Mouse (Mus musculus) small intestine, adult 2 months (tissue): ENCODE measurements at regions not wholly inside any gene's neighbourhood (a gene's known extent, or its start where the extent isn't known, plus 50 kb on each side); places are given as distances from the start of the nearest gene placed in this dataset.

Experiments
- H3K27ac ChIP-seq: fragments of 200-500 bp; 2 replicates; pipeline ENCODE4 v1.5.1; 2012; ENCODE audit warnings: low read depth, low read length, control low read depth, inconsistent platforms; ENCODE audit not compliant: insufficient read depth
- H3K27me3 ChIP-seq: fragments of 200-500 bp; 2 replicates; pipeline ENCODE4 v1.6.1; 2012; ENCODE audit warnings: mild to moderate bottlenecking, moderate library complexity, low read length, inconsistent platforms; ENCODE audit not compliant: control insufficient read depth, insufficient read depth
- H3K36me3 ChIP-seq: fragments of 200-500 bp; 2 replicates; pipeline ENCODE4 v1.6.1; 2012; ENCODE audit warnings: mild to moderate bottlenecking, low read length, control low read depth, inconsistent platforms; ENCODE audit not compliant: control insufficient read depth, insufficient read depth
- H3K4me1 ChIP-seq: fragments of 200-500 bp; 2 replicates; pipeline ENCODE4 v1.6.1; 2012; ENCODE audit warnings: low read length, inconsistent platforms, mixed read lengths; ENCODE audit not compliant: control insufficient read depth, insufficient read depth, insufficient read length
- H3K4me3 ChIP-seq: fragments of 200-500 bp; 2 replicates; pipeline ENCODE4 v1.5.1; 2012; ENCODE audit warnings: low read depth, mild to moderate bottlenecking, control low read depth, inconsistent platforms, low read length, moderate library complexity
- CTCF ChIP-seq: fragments of 200-500 bp; IDR thresholded peaks from 2 replicates; pipeline ENCODE4 v1.5.1; 2012; ENCODE audit warnings: low read depth, mild to moderate bottlenecking, control low read depth, inconsistent platforms, low read length, moderate library complexity, mixed read lengths; ENCODE audit not compliant: insufficient replicate concordance, insufficient read length; ENCODE audit errors: extremely low read depth
- POLR2A ChIP-seq: fragments of 200-500 bp; IDR thresholded peaks from 2 replicates; pipeline ENCODE4 v1.6.1; 2012; ENCODE audit warnings: low read depth, mild to moderate bottlenecking, control low read depth, inconsistent platforms, low read length, moderate library complexity
- WGBS: fragments of 180-500 bp; shearing (Covaris S2); methylation state at CpG from one replicate; pipeline ENCODE4 v1.1.7; 2018; 5-methylcytosine and 5-hydroxymethylcytosine counted together

- TF ChIP-seq POLR2A (no peak), CTCF (no peak)
- no peak overlapping the region for H3K4me3 ChIP-seq
- 82% methylated on average over 4 of the region's 4 CpGs for WGBS
Observed at GRCm38 (mm10) chr13:97383351-97383750, 142.4 kb downstream of the Enc1 start.

DNA sequence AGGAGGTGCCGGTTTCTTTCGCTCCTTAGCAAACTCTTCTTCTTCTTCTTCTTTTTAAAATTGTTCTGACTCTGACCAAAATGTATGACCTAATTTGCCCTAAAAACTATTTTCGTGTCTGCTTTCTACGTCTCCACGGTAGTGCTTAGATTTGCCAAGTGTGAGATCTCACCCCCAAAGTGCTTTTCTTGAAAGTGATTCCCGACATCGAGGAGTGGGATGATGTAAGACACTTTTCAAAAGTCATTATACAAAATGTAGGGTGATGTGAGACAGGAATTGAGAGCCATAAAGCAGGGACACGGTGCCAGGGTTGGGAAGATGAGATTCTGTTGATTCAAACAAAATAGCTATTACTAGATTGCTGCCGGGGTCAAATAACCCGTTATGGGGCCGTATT, 139.5 kb downstream of the Enc1 start:
- 87% methylated on average over 11 of the region's 11 CpGs for WGBS
- no peak for TF ChIP-seq POLR2A
- no peak for TF ChIP-seq CTCF
- Histone ChIP-seq H3K27me3 (no peaks in the 10 kb centered on the region), H3K4me1 (peaks cover under 1% of the 10 kb centered on the region; the same call in 1 of the 2 replicates), H3K27ac (no peak overlapping the region), H3K36me3 (no peaks in the 10 kb centered on the region), H3K4me3 (no peak overlapping the region)

More at GRCm38 (mm10) chr13:97383351-97383750, 142.4 kb downstream of the Enc1 start:
- H3K4me1 ChIP-seq: peaks cover 10% of the 10 kb centered on the region; the same call in 1 of the 2 replicates
- no peak overlapping the region for H3K27ac ChIP-seq
- H3K27me3 ChIP-seq: no peaks in the 10 kb centered on the region
- H3K36me3 ChIP-seq: no peaks in the 10 kb centered on the region

DNA sequence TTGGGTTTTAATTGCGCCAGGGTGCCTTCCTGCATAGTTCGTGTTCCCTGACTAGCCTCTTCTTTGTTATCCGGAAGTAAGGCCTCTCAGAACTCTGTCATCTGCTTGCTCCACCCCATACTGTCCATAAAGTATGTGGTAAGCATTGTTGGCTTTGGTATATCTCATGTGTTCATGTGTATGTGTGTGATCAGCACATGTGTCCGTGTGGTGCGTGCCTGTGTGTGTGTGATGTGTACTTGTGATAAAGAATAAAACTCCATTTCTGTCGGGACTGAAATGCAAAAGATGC, 135.3 kb downstream of the Enc1 start:
- no peaks in the 10 kb centered on the region for H3K27me3 ChIP-seq
- H3K4me3 ChIP-seq: no peak overlapping the region
- H3K36me3 ChIP-seq: no peaks in the 10 kb centered on the region
- WGBS: 50% methylated on average over 6 of the region's 6 CpGs
- H3K4me1 ChIP-seq: no peaks in the 10 kb centered on the region; the same call in 1 of the 2 replicates
- 0 out of 2 replicates have a peak overlapping the region, but pooled peaks have one; percentile 0 for H3K27ac ChIP-seq
- TF ChIP-seq CTCF (no peak), POLR2A (no peak)

GRCm38 (mm10) chr13:97375501-97376231, 134.8 kb downstream of the Enc1 start:
- WGBS: 38% methylated on average over 14 of the region's 14 CpGs
- Histone ChIP-seq H3K27ac (0 out of 2 replicates have a peak overlapping the region, but pooled peaks have one; percentile 0), H3K4me3 (no peak overlapping the region)

GRCm38 (mm10) chr13:97372348-97372747, 131.4 kb downstream of the Enc1 start:
- WGBS: 23% methylated on average over 7 of the region's 7 CpGs
- Histone ChIP-seq H3K36me3 (no peaks in the 10 kb centered on the region), H3K4me3 (no peak overlapping the region), H3K27me3 (no peaks in the 10 kb centered on the region), H3K27ac (no peak overlapping the region), H3K4me1 (no peaks in the 10 kb centered on the region; the same call in 1 of the 2 replicates)
- TF ChIP-seq POLR2A (no peak), CTCF (no peak)

More at GRCm38 (mm10) chr13:97375501-97376231, 134.8 kb downstream of the Enc1 start:
- Histone ChIP-seq H3K36me3 (no peaks in the 10 kb centered on the region), H3K4me1 (no peaks in the 10 kb centered on the region; the same call in 1 of the 2 replicates), H3K27me3 (no peaks in the 10 kb centered on the region)
- TF ChIP-seq POLR2A (no peak), CTCF (no peak)

DNA sequence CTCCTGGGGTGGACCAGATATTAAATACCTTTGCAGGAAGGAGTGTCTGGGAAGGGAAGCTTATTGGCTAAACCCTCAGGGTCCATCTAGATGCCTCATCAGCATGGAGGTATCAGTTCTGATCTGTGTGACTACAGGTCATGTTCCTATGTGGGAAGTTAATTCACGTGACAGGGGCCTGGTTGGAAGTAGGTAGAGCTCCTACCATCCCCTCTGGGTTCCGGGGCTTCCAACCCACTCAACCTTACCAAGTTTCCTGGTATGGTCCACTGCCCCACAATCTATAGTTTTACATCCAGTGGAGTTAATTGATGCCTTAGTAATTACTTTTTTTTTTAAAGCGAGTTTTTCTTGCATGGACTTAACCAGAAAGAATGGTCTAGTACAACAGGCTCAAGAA, 130.3 kb downstream of the Enc1 start:
- H3K27ac ChIP-seq: no peak overlapping the region
- H3K36me3 ChIP-seq: no peaks in the 10 kb centered on the region
- 96% methylated on average over 3 of the region's 3 CpGs for WGBS
- H3K4me1 ChIP-seq: no peaks in the 10 kb centered on the region; the same call in 1 of the 2 replicates
- no peak overlapping the region for H3K4me3 ChIP-seq
- no peak for TF ChIP-seq POLR2A
- TF ChIP-seq CTCF: no peak
- H3K27me3 ChIP-seq: no peaks in the 10 kb centered on the region

DNA sequence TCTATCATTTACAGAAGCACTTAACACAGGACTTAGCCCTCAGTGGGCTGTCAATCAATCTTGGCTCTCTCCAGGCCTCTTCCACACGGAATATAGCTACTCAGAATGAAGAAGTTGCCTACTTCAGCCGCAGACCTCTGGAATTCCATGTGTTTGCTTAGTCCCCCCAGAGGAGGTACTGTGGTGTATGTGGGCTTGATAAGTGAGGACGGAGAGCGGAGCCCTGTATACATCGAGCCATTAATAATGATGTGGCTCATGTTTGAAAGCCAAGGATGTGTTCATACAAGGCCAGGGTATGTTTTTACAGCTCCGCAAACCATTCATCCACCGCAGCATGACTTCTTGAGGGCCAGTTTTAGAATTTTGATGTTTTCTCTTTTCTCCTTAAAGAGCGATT, 125.8 kb downstream of the Enc1 start:
- Histone ChIP-seq H3K4me3 (no peak overlapping the region), H3K27ac (no peak overlapping the region), H3K36me3 (no peaks in the 10 kb centered on the region), H3K4me1 (peaks cover 8% of the 10 kb centered on the region; the same call in 1 of the 2 replicates), H3K27me3 (no peaks in the 10 kb centered on the region)
- TF ChIP-seq POLR2A: no peak
- no peak for TF ChIP-seq CTCF
- WGBS: 92% methylated on average over 8 of the region's 8 CpGs
